Mouse (Mus musculus): ENCODE results near the gene Epha8. TPM values are rescaled to one million over a fixed set of nuclear protein-coding genes. Genes with fewer than 3 reads are reported as not detected.
A peak's percentile ranks its signal among the peaks of the same experiment; 100 is the strongest.

The Epha8 gene
- polyA plus RNA-seq, 1 experiment from 2014 or later: 0.07 TPM

DNA sequence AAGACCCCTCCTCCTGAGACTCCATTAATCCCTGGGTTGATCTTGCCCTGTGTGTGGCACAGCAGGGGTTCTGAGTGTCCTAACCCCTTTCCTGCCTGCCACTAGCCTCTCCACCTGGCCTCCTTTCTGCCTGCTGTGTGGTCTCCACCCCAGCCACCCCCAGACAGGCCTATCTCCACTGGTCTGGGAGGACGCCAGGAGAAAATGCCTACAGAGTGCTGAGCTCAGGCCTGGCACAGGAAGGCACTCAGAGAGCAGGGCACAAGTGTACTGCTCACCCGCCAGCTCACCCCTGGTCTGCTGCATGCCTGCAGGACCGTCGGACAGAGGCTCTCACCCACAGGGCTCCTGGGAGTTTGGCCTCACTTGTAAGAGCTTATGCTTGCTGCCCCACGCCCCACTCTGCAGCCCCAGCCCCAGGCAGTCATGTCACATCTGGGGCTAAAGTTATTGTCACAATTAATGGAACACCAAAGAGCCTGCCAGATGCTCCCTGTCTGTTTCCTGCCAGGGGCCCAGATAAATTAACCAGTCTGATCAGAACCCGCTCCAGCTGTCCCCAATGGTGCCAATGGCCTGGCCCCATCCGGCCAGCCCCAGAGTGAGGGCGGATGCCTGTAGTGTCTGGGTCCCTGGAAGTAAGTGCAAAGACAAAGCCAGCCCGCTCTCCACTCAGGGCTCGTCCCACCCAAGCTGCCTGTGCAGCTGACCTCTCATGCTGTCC lies 7.2 kb downstream of the Epha8 start:
- ATAC-seq (ENCODE audit: extremely low read depth, insufficient number of reproducible peaks, low FRiP score, low TSS enrichment): no peak
- peaks cover 98% of the 10 kb centered on the region for H3K27me3 ChIP-seq (replicated peaks)

DNA sequence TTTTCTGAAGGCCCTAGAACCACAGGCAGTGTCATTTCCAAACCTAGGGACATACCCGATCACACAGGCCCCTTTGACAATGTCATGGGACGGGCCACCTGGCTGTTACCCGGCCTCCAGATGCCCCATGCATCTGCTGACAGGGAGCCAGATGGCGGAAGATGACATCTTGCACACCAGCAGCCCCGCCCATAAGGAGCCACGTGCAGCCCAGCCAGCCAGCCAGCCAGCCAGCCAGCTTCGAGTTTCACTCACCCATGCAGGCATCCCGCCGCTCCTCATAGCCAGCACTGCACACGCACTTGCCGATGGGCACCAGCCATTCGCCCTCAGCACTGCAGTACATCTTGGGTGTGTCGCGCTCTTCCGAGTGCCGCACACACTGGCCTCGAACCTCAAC lies 11.2 kb downstream of the Epha8 start:
- H3K36me3 ChIP-seq: no peaks in the 10 kb centered on the region
- no peak overlapping the region for H3K4me3 ChIP-seq
- 51% methylated on average over 17 of the region's 17 CpGs for WGBS
- no peak overlapping the region for H3K4me2 ChIP-seq
- no peaks in the 10 kb centered on the region for H3K9me3 ChIP-seq
- no peak for ATAC-seq (ENCODE audit: extremely low read depth, insufficient number of reproducible peaks, low FRiP score, low TSS enrichment)
- peaks cover 98% of the 10 kb centered on the region for H3K27me3 ChIP-seq (replicated peaks)
- H3K4me1 ChIP-seq: peaks cover 11% of the 10 kb centered on the region
- no peak overlapping the region for H3K9ac ChIP-seq
- no peak overlapping the region for H3K27ac ChIP-seq (replicated peaks)

More for the DNA sequence above, 7.2 kb downstream of the Epha8 start:
- H3K4me1 ChIP-seq: peaks cover 3% of the 10 kb centered on the region; the same call in 1 of the 2 replicates
- no peaks in the 10 kb centered on the region for H3K36me3 ChIP-seq
- H3K4me2 ChIP-seq: no peak overlapping the region
- no peak overlapping the region for H3K9ac ChIP-seq
- WGBS: 39% methylated on average over 10 of the region's 10 CpGs
- H3K4me3 ChIP-seq: no peak overlapping the region
- H3K27ac ChIP-seq (replicated peaks): no peak overlapping the region
- H3K9me3 ChIP-seq: no peaks in the 10 kb centered on the region

DNA sequence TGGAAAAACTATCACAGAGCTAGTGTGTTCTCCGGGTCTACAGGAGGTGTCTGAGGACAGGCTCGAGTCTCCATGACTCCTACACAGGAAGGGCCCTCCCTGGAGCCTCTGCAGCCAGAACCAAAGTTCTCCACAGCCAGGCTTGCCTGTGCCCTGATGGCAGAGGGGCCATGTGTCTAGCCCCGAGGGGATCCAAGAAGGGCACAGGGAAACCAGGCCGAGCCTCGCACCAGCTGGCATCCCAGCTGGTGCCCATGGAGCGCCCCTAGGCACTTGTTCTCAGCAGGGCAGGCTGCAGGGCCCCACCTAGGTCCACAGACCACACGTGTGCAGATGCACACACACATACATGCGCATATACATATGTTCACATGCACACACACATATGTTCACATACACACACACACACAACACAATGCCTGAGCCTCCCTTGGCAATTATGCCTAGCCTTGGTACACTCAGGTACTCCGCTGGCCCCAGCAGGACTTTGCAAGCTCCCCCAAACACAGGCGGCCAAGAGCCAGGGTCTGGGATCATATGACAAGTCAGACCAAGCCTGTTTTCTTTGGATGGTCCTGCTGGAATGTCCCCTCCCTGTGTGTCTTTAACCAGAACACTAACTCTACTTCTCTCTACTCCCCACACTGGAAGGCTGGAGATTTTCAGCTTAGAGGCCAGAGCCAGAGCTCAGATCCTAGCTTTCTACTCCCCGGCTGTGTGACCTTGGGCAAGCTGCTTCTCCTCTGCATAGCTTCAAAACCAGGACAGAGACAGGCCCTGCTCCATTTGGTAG lies 11.9 kb downstream of the Epha8 start:
- Histone ChIP-seq H3K4me1 (peaks cover 11% of the 10 kb centered on the region), H3K4me3 (no peak overlapping the region), H3K36me3 (no peaks in the 10 kb centered on the region), H3K9ac (no peak overlapping the region), H3K9me3 (no peaks in the 10 kb centered on the region), H3K27ac (replicated peaks) (no peak overlapping the region), H3K4me2 (no peak overlapping the region), H3K27me3 (replicated peaks) (peaks cover 98% of the 10 kb centered on the region)
- 67% methylated on average over 11 of the region's 11 CpGs for WGBS
- no peak for ATAC-seq (ENCODE audit: extremely low read depth, insufficient number of reproducible peaks, low FRiP score, low TSS enrichment)

DNA sequence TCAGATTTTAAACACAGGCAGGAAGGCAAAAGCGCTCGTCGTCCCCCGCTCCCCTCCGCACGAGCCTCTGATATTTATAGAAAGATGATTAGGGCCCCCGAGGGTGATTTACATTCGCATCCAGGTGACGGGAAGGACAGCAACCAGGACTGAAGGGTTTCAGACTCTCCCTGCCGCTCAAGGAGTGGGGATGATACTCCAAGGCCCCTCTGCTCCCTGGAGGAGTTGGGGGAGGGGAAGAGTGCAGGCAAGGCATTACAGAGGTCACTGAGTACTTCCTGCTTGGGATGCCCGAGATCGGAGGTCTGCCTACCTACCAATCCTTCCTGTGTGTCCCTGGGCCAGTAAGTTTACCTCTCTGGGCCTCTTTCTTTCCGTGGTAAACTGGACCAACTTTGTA lies 13.4 kb downstream of the Epha8 start:
- H3K9ac ChIP-seq: 0 out of 2 replicates have a peak overlapping the region, but pooled peaks have one; percentile 14
- no peaks in the 10 kb centered on the region for H3K9me3 ChIP-seq
- 15% methylated on average over 13 of the region's 13 CpGs for WGBS
- no peak overlapping the region for H3K4me3 ChIP-seq
- H3K27ac ChIP-seq (replicated peaks): no peak overlapping the region
- no peak for ATAC-seq (ENCODE audit: extremely low read depth, insufficient number of reproducible peaks, low FRiP score, low TSS enrichment)
- H3K27me3 ChIP-seq (replicated peaks): peaks cover 100% of the 10 kb centered on the region
- peaks cover 8% of the 10 kb centered on the region for H3K4me1 ChIP-seq
- H3K4me2 ChIP-seq: peak overlapping the region; percentile 42
- H3K36me3 ChIP-seq: no peaks in the 10 kb centered on the region

DNA sequence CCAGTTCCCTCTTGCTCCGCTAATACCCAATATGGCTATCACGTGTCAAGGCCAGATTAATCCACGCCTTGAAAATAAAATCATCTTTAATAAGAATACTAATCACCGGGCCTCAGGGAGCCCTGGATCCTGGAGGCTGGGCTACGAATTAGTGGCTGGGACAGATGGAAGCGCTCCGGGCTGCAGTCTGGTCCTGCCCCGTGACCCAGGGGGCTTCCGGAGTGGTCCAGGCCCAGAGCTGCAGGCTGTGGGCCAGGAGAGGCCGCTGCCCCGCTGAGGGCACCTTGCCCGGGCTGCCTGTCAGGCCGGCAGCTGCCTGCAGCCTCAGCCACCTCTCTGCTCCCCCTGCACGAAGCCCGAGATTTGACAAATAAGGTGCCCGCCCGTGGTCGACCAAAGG lies 13.9 kb downstream of the Epha8 start:
- H3K36me3 ChIP-seq: no peaks in the 10 kb centered on the region
- WGBS: 22% methylated on average over 18 of the region's 18 CpGs
- H3K9me3 ChIP-seq: no peaks in the 10 kb centered on the region
- no peak for ATAC-seq (ENCODE audit: extremely low read depth, insufficient number of reproducible peaks, low FRiP score, low TSS enrichment)
- peaks cover 8% of the 10 kb centered on the region for H3K4me1 ChIP-seq
- no peak overlapping the region for H3K4me3 ChIP-seq
- peak overlapping the region; percentile 42 for H3K4me2 ChIP-seq
- H3K27ac ChIP-seq (replicated peaks): no peak overlapping the region
- no peak overlapping the region for H3K9ac ChIP-seq
- H3K27me3 ChIP-seq (replicated peaks): peaks cover 100% of the 10 kb centered on the region

DNA sequence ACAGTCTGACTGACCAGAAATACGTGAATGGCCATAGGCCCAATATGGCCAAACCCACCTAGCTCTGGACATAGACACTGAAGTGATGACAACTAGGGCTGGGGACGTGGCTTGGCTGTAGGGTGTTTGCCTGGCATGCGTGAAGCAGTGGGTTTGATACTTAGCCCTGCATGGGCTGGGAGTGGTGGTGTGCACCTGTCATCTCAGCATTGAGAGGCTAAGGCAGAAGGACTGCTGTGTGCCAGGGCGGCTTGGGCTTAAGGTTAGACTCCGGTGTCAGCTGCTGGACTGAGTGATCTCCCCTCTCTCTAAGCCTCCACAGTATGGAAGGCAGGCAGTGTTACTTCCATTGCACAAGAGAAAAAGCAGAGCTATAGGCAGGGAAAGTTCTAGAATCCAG lies 18.7 kb downstream of the Epha8 start:
- no peaks in the 10 kb centered on the region for H3K36me3 ChIP-seq
- H3K27me3 ChIP-seq (replicated peaks): peaks cover 99% of the 10 kb centered on the region
- H3K4me3 ChIP-seq: no peak overlapping the region
- no peaks in the 10 kb centered on the region for H3K9me3 ChIP-seq
- no peak overlapping the region for H3K4me2 ChIP-seq
- H3K9ac ChIP-seq: no peak overlapping the region
- no peak overlapping the region for H3K27ac ChIP-seq (replicated peaks)
- WGBS: 72% methylated on average over 5 of the region's 5 CpGs
- no peak for ATAC-seq (ENCODE audit: extremely low read depth, insufficient number of reproducible peaks, low FRiP score, low TSS enrichment)
- H3K4me1 ChIP-seq: peaks cover 15% of the 10 kb centered on the region

DNA sequence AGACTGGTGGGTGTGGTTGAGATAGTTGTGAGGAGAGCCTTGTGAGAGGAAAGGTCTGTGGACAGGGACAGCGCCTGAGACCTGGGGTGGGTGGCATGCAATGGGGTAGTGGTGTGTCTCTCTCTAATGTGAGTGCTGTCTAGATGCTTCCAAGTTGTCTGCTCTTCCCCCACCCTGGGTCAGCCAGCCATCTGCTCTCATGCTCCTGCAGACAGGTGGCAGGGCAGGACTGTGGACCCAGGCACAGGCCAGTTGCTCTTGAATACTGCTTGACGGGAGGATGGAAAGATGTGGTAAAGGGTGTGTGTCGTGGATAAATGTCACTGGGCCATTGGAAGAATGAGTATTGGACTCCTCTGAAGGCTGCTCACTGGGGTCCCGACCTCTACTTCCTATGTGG lies 19.3 kb downstream of the Epha8 start:
- no peak for ATAC-seq (ENCODE audit: extremely low read depth, insufficient number of reproducible peaks, low FRiP score, low TSS enrichment)
- Histone ChIP-seq H3K9me3 (no peaks in the 10 kb centered on the region), H3K9ac (no peak overlapping the region), H3K4me2 (no peak overlapping the region), H3K4me3 (no peak overlapping the region), H3K27ac (replicated peaks) (no peak overlapping the region), H3K4me1 (peaks cover 10% of the 10 kb centered on the region; the same call in 1 of the 2 replicates), H3K27me3 (replicated peaks) (peaks cover 99% of the 10 kb centered on the region), H3K36me3 (no peaks in the 10 kb centered on the region)
- 70% methylated on average over 4 of the region's 4 CpGs for WGBS

DNA sequence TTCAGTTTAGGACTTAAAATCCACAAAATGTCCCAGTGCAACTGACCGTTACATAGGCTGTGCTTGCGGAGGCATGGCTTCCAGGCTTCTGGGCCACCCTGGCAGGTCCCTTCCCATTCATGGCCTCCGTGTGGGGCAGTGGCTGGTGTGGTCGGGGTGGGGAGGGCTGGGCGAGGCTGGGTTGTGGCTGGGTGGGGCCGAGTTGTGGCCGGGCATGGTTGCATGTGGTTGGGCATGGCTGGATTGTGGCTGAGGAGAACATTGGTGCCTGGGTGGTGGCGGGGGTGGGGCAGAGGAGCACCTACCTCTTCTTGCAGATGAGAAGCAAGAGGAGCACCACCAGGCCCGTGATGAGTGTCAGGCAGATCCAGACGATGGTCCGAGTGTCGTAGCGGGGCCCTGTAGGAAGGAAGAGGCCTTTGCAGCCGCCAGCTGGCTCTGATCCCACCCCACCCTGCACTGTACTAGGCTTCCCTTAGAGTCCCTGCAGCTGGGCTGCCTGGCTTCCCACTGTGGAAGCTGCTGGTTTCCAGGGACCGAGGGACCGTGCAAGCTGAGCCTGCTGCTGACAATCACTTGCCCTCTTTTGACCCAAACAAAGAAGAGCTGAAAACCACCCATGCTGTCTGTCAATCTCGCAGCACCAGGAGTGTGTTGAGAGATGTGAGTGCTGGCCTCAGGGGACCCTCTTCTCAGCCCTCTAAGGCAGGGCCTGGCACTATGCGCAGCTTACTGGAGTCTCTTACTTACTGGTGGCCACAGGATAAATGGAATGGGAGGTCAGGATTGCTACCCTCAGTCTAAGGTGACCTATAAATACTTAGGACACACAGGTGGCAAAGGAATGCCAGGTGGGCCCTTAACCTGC lies 21.6 kb downstream of the Epha8 start:
- peaks cover 99% of the 10 kb centered on the region for H3K27me3 ChIP-seq (replicated peaks)
- no peaks in the 10 kb centered on the region for H3K9me3 ChIP-seq
- no peak overlapping the region for H3K4me3 ChIP-seq
- WGBS: 40% methylated on average over 18 of the region's 18 CpGs
- no peak overlapping the region for H3K4me2 ChIP-seq
- no peaks in the 10 kb centered on the region for H3K36me3 ChIP-seq
- ATAC-seq (ENCODE audit: extremely low read depth, insufficient number of reproducible peaks, low FRiP score, low TSS enrichment): no peak
- H3K9ac ChIP-seq: no peak overlapping the region
- H3K4me1 ChIP-seq: peaks cover 10% of the 10 kb centered on the region; the same call in 1 of the 2 replicates
- no peak overlapping the region for H3K27ac ChIP-seq (replicated peaks)

DNA sequence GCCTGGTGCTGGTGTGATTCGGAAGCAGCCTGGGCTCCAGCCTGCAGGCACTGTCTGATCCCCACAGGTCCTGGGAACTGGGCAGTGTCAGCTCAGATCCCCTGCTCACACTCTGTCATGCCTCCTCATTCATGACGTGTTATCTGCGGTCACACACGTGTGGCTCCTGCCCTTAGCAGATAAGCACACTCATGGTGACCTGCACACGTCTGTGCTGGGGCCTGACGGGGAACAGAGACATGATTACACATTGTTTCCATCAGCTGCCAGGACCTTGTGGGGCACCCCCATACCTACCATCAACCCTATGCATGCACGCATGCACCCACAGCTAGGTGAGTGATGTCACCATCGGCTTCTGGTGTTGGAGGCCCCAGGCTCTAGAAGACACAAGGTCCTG lies 26.1 kb downstream of the Epha8 start:
- peaks cover 99% of the 10 kb centered on the region for H3K27me3 ChIP-seq (replicated peaks)
- H3K4me3 ChIP-seq: no peak overlapping the region
- H3K4me1 ChIP-seq: peaks cover 9% of the 10 kb centered on the region; the same call in 1 of the 2 replicates
- ATAC-seq (ENCODE audit: extremely low read depth, insufficient number of reproducible peaks, low FRiP score, low TSS enrichment): no peak
- no peaks in the 10 kb centered on the region for H3K9me3 ChIP-seq
- no peak overlapping the region for H3K4me2 ChIP-seq
- no peak overlapping the region for H3K9ac ChIP-seq
- no peak overlapping the region for H3K27ac ChIP-seq (replicated peaks)
- no peaks in the 10 kb centered on the region for H3K36me3 ChIP-seq
- 53% methylated on average over 8 of the region's 8 CpGs for WGBS

DNA sequence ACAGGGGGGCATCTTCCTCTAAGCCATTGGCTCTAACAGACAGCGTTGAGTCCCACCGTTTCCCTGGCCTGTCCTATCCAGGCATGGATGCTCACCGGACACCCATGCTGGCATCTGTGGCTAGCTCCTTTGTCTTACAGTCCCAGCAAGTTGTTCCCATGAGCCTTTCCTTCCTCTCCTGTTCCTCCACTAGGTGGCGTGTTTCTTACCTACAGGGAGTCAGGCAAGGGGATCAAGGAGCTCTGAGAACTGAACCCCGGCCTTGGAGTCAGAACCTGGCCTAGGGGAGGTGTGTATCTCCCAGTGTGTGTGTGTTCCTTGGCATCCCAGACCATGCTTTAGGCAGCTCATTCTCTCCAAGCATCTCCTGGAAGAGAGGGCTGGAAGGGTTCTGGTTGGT lies 27.7 kb downstream of the Epha8 start:
- no peaks in the 10 kb centered on the region for H3K9me3 ChIP-seq
- no peak overlapping the region for H3K9ac ChIP-seq
- ATAC-seq (ENCODE audit: extremely low read depth, insufficient number of reproducible peaks, low FRiP score, low TSS enrichment): no peak
- 12% methylated on average over 5 of the region's 5 CpGs for WGBS
- H3K27me3 ChIP-seq (replicated peaks): peaks cover 98% of the 10 kb centered on the region
- no peaks in the 10 kb centered on the region for H3K36me3 ChIP-seq
- no peak overlapping the region for H3K4me3 ChIP-seq
- no peak overlapping the region for H3K4me2 ChIP-seq
- H3K4me1 ChIP-seq: no peaks in the 10 kb centered on the region
- H3K27ac ChIP-seq (replicated peaks): no peak overlapping the region

DNA sequence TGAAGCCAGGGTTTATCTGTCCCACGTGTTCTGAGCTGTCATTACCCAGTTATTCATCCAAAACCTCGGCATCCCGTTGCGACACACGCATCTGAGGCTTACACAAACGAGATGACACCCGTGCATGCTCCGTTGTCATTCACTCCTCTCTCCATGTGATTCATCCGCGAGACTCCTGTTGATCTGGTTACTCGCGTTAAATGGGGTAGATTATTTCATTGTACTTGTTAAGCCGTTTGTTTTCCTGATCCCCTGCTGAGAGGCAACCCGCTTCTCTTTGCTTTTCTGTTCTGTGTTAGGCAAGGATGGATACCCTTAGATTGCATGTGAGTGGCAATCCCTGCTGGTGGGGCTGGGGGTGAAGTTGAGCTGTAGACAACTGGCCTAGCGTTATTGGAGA lies 30.8 kb downstream of the Epha8 start:
- no peak overlapping the region for H3K4me2 ChIP-seq
- H3K9me3 ChIP-seq: no peaks in the 10 kb centered on the region
- WGBS: 25% methylated on average over 15 of the region's 15 CpGs
- no peaks in the 10 kb centered on the region for H3K36me3 ChIP-seq
- no peaks in the 10 kb centered on the region for H3K4me1 ChIP-seq
- no peak overlapping the region for H3K4me3 ChIP-seq
- H3K9ac ChIP-seq: no peak overlapping the region
- peaks cover 97% of the 10 kb centered on the region for H3K27me3 ChIP-seq (replicated peaks)
- ATAC-seq (ENCODE audit: extremely low read depth, insufficient number of reproducible peaks, low FRiP score, low TSS enrichment): no peak
- no peak overlapping the region for H3K27ac ChIP-seq (replicated peaks)

All from heart, embryonic 13.5 days (tissue).